Mouse (Mus musculus): Measurements from ENCODE around the gene Mrpl14. TPM values are rescaled to one million over a fixed set of nuclear protein-coding genes. Genes with fewer than 3 reads are reported as not detected.

Mrpl14 gene
- total RNA-seq, 1 experiment = 48.2 TPM

DNA sequence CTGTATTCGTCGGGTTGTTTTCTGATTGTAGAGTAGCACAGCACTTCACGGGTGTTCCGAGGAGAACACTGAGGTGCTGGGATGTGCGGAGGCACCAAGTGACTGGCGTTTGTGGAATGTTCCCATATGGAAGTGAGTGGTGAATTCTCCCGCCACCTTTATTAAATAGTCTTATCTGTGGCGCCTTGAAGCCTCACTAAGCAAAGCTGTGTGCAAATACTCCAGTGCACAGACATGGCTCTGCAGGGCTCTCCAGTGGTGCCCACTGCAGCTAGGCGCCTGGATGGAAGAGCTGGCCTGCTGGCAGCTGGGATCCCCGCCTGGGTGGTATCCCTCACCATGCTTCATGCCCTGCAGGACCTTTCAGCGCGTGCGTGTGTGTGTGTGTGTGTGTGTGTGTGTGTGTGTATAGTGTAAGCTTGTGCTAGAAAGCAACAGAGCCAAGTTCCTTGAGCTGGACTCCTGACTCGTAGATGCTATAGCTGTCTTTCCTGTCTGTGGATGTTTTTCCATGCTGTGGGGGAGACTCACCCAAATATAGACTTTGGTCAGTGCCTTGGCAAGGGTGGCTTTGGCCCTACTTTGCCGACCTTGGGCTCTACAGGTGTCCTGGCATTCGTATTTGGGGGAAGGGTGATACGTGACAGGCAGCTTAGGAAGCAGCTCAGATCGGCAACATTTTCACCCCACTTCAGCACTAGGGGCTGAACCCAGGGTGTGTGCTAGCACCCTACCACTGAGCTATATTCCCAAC is 7.9 kb downstream of the Mrpl14 start:
- in situ Hi-C loops (cut with MboI; ENCODE audit: low sequenced_read_pairs in 2 of 2, unreplicated experiment in 2 of 2) = no loop called here
- no peak overlapping the region for H3K27ac ChIP-seq (ENCODE audit: insufficient read depth, low read depth, low read length, poor library complexity, severe bottlenecking)
- H3K4me1 ChIP-seq (ENCODE audit: control insufficient read depth in 2 of 2, insufficient read depth in 2 of 2, low read length in 2 of 2, poor library complexity in 1 of 2) = peaks cover 9 to 18% of the 10 kb centered on the region in 2 experiments; a peak in 3 of 4 replicates

DNA sequence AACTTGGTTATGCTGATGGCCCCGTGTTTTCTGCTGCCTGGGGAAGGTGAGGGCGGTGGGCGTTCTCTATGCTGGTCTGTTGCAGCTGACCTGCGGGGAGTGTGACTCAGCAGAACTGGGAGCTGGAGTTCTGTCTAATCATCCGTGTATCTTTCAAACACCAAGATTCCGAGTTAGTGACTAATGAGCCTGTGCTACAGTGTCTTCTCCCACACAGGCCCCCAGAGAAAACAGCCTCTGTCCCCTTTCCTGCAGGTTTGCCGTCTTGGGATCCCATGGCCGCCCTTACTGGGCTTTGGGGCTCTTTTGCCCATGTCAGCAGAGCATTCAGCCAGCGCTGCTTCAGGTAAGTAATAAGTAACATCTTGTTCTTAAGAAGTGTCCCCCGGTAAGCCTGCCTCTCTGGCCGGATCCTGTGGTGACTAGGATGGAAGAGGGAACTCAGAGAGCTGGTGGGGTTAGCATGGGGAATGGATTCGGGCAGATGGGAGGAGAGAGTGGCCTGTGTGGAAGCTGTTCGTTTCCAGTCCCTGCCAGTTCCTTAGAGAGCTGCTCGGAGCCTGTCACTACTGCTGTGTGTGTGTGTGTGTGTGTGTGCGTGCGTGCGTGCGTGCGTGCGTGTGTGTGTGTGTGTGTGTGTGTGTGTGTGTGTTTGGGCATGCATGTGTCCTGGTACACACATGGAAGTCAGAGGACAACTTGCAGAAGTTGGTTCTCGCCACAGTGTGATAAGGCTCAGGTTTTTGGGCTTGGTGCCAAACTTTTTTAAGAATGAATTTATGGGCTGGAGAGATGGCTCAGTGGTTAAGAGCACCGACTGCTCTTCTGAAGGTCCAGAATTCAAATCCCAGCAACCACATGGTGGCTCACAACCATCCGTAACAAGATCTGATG is 9.4 kb downstream of the Mrpl14 start:
- Histone ChIP-seq H3K4me1 (ENCODE audit: control insufficient read depth in 2 of 2, insufficient read depth in 2 of 2, low read length in 2 of 2, poor library complexity in 1 of 2) (peaks cover 9 to 22% of the 10 kb centered on the region in 2 experiments; a peak in 3 of 4 replicates), H3K4me3 (ENCODE audit: insufficient read depth in 1 of 2, low read depth in 1 of 2, low read length in 2 of 2, poor library complexity in 1 of 2, severe bottlenecking in 1 of 2) (peak overlapping the region; percentile 34 to 39), H3K27ac (ENCODE audit: insufficient read depth, low read depth, low read length, poor library complexity, severe bottlenecking) (peak overlapping the region; percentile 69), H3K9ac (ENCODE audit: insufficient read depth, low read depth, low read length, poor library complexity, severe bottlenecking) (peak overlapping the region; percentile 67), H3K36me3 (ENCODE audit: control insufficient read depth, insufficient read depth, low read length, poor library complexity, severe bottlenecking) (peaks cover 5% of the 10 kb centered on the region; the same call in 1 of the 2 replicates), H3K9me3 (ENCODE audit: control insufficient read depth, insufficient read depth, low read depth, low read length) (no peaks in the 10 kb centered on the region)
- in situ Hi-C loops (cut with MboI; ENCODE audit: low sequenced_read_pairs in 2 of 2, unreplicated experiment in 2 of 2) = no loop called here
- no peak for TF ChIP-seq ZNF384 (IDR thresholded peaks at IDR 0.05; ENCODE audit: low read depth, low read length)
- TF ChIP-seq MAFK (IDR thresholded peaks at IDR 0.05; ENCODE audit: insufficient read depth, low read depth, low read length) = peak; percentile 93
- TF ChIP-seq HCFC1 (IDR thresholded peaks at IDR 0.05; ENCODE audit: borderline replicate concordance, insufficient read depth, low read length) = no peak
- no peak for TF ChIP-seq CHD2 (IDR thresholded peaks at IDR 0.05; ENCODE audit: low read depth, low read length)
- TF ChIP-seq ZC3H11A (IDR thresholded peaks at IDR 0.05; ENCODE audit: borderline replicate concordance, low read depth, low read length) = no peak
- no peak for DNase-seq (ENCODE audit: low read depth, low spot score)

More for the DNA sequence above, 7.9 kb downstream of the Mrpl14 start:
- Histone ChIP-seq H3K4me3 (ENCODE audit: insufficient read depth in 1 of 2, low read depth in 1 of 2, low read length in 2 of 2, poor library complexity in 1 of 2, severe bottlenecking in 1 of 2) (0 out of 4 replicates have a peak overlapping the region, but pooled peaks of 1 of the 2 experiments have one; percentile 1), H3K36me3 (ENCODE audit: control insufficient read depth, insufficient read depth, low read length, poor library complexity, severe bottlenecking) (peaks cover 5% of the 10 kb centered on the region; the same call in 1 of the 2 replicates), H3K9me3 (ENCODE audit: control insufficient read depth, insufficient read depth, low read depth, low read length) (no peaks in the 10 kb centered on the region), H3K9ac (ENCODE audit: insufficient read depth, low read depth, low read length, poor library complexity, severe bottlenecking) (no peak overlapping the region)
- no peak for DNase-seq (ENCODE audit: low read depth, low spot score)
- TF ChIP-seq CHD2 (IDR thresholded peaks at IDR 0.05; ENCODE audit: low read depth, low read length) (no peak), MAFK (IDR thresholded peaks at IDR 0.05; ENCODE audit: insufficient read depth, low read depth, low read length) (no peak), ZC3H11A (IDR thresholded peaks at IDR 0.05; ENCODE audit: borderline replicate concordance, low read depth, low read length) (no peak), HCFC1 (IDR thresholded peaks at IDR 0.05; ENCODE audit: borderline replicate concordance, insufficient read depth, low read length) (no peak), ZNF384 (IDR thresholded peaks at IDR 0.05; ENCODE audit: low read depth, low read length) (no peak)

DNA sequence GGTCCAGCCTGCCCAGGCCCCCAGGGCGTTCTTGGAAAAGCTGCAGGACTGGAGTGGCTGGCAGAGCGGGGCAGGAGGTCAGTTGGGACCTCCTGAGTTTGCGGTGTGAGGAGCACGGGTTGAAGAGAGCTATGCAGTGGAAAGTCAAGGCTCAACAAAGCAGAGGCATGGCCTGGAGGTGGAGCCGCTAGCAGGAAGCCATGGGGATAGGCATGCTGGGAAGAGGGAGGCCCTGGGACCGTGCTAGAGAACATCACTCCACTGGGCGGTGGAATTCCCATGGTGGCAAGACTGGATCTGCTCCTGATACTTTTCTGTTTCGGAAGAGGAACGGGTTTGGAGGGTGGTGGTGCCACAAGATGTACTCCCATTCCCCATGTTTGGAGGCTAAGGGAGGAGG is 10.9 kb downstream of the Mrpl14 start:
- in situ Hi-C loops (cut with MboI; ENCODE audit: low sequenced_read_pairs in 2 of 2, unreplicated experiment in 2 of 2) = no loop called here

DNA sequence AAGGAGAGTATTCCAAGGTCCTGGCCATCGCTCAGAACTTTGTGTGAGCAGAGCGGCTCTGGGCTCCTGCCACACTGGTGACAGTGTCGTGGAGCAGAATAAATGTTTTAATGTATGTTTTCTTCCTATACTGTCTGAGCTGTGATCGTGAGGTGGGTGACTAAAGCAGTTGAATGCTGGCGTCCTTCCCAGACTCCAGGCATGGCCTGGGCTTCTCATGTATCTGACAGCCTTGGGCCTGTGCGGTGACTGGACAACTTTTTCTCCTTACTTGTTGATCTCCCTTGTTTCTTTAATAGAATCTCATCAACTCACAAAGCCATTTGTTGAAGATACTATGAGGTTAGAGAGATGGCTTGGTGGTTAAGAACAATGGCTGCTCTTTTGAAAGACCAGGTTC is 12.2 kb downstream of the Mrpl14 start:
- Histone ChIP-seq H3K9ac (ENCODE audit: insufficient read depth, low read depth, low read length, poor library complexity, severe bottlenecking) (no peak overlapping the region), H3K4me1 (ENCODE audit: control insufficient read depth in 2 of 2, insufficient read depth in 2 of 2, low read length in 2 of 2, poor library complexity in 1 of 2) (peaks cover 9 to 28% of the 10 kb centered on the region in 2 experiments; a peak in 3 of 4 replicates), H3K4me3 (ENCODE audit: insufficient read depth in 1 of 2, low read depth in 1 of 2, low read length in 2 of 2, poor library complexity in 1 of 2, severe bottlenecking in 1 of 2) (no peak overlapping the region), H3K9me3 (ENCODE audit: control insufficient read depth, insufficient read depth, low read depth, low read length) (no peaks in the 10 kb centered on the region), H3K36me3 (ENCODE audit: control insufficient read depth, insufficient read depth, low read length, poor library complexity, severe bottlenecking) (peaks cover 5% of the 10 kb centered on the region; the same call in 1 of the 2 replicates), H3K27ac (ENCODE audit: insufficient read depth, low read depth, low read length, poor library complexity, severe bottlenecking) (no peak overlapping the region)
- in situ Hi-C loops (cut with MboI; ENCODE audit: low sequenced_read_pairs in 2 of 2, unreplicated experiment in 2 of 2) = no loop called here
- TF ChIP-seq CHD2 (IDR thresholded peaks at IDR 0.05; ENCODE audit: low read depth, low read length) = no peak
- no peak for TF ChIP-seq HCFC1 (IDR thresholded peaks at IDR 0.05; ENCODE audit: borderline replicate concordance, insufficient read depth, low read length)
- no peak for TF ChIP-seq ZNF384 (IDR thresholded peaks at IDR 0.05; ENCODE audit: low read depth, low read length)
- no peak for TF ChIP-seq MAFK (IDR thresholded peaks at IDR 0.05; ENCODE audit: insufficient read depth, low read depth, low read length)
- no peak for TF ChIP-seq ZC3H11A (IDR thresholded peaks at IDR 0.05; ENCODE audit: borderline replicate concordance, low read depth, low read length)
- no peak for DNase-seq (ENCODE audit: low read depth, low spot score)

More for the DNA sequence above, 10.9 kb downstream of the Mrpl14 start:
- Histone ChIP-seq H3K4me1 (ENCODE audit: control insufficient read depth in 2 of 2, insufficient read depth in 2 of 2, low read length in 2 of 2, poor library complexity in 1 of 2) (peaks cover 9 to 25% of the 10 kb centered on the region in 2 experiments; a peak in 3 of 4 replicates), H3K27ac (ENCODE audit: insufficient read depth, low read depth, low read length, poor library complexity, severe bottlenecking) (peak overlapping the region; percentile 48), H3K9me3 (ENCODE audit: control insufficient read depth, insufficient read depth, low read depth, low read length) (no peaks in the 10 kb centered on the region), H3K9ac (ENCODE audit: insufficient read depth, low read depth, low read length, poor library complexity, severe bottlenecking) (peak overlapping the region; percentile 72; the same call in 1 of the 2 replicates), H3K36me3 (ENCODE audit: control insufficient read depth, insufficient read depth, low read length, poor library complexity, severe bottlenecking) (peaks cover 5% of the 10 kb centered on the region; the same call in 1 of the 2 replicates), H3K4me3 (ENCODE audit: insufficient read depth in 1 of 2, low read depth in 1 of 2, low read length in 2 of 2, poor library complexity in 1 of 2, severe bottlenecking in 1 of 2) (peak overlapping the region; percentile 53 to 63; a peak in 3 of 4 replicates)
- TF ChIP-seq MAFK (IDR thresholded peaks at IDR 0.05; ENCODE audit: insufficient read depth, low read depth, low read length) (no peak), CHD2 (IDR thresholded peaks at IDR 0.05; ENCODE audit: low read depth, low read length) (no peak), ZC3H11A (IDR thresholded peaks at IDR 0.05; ENCODE audit: borderline replicate concordance, low read depth, low read length) (no peak)
- DNase-seq (ENCODE audit: low read depth, low spot score) = no peak
